In the genomic region with DNA sequence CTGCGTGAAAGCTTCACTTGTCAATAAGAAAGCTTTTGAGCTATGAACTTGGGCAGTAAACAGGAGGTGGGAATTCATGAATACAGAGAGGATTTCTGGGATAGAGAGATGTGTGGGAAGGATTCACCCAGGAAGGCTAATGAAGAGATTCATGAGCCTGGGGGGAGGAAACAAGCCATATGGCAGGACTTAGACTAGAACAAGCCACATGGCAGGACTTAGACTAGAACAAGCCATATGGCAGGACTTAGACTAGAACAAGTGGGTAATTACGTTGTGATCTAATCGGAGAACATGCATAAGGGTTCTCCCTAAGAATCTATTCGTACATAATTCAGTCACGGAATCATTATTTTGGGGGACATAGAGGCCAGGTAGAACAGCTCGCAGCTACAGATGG, we compare ENCODE assay signal across 40 mouse cellular contexts. TPM values are rescaled to one million over a fixed set of nuclear protein-coding genes. Genes with fewer than 3 reads are reported as not detected.
A peak's percentile ranks its signal among the peaks of the same experiment; 100 is the strongest.
DNase-seq lines count a peak whose midpoint lies in the region; ATAC-seq and TF ChIP-seq lines count a peak whose summit lies in the region.
"Had no signal": no experiment of that assay in that cellular context is flagged by ENCODE, and none has a peak within 500 bp of the region (broad histone marks: within the 10 kb centered on the region; RNA-seq: fewer than 3 reads in every experiment).

No protein-coding gene starts in this region.

- no peak overlapping the region for H3K9ac ChIP-seq in forebrain, postnatal 0 days
- H3K9ac ChIP-seq: embryonic facial prominence, embryonic 15.5 days; forebrain, embryonic 13.5 days; hindbrain, embryonic 12.5 days; limb, embryonic 15.5 days; liver, embryonic 13.5 days; midbrain, embryonic 12.5 days; neural tube, embryonic 12.5 days had no signal

- peak overlapping the region; percentile 74 for H3K27ac ChIP-seq in layer of hippocampus, adult 2 months
- H3K27ac ChIP-seq in forebrain, postnatal 0 days (ENCODE audit: low read depth, low read length): no peak overlapping the region
- H3K27ac ChIP-seq: embryonic facial prominence, embryonic 10.5 days; embryonic facial prominence, embryonic 15.5 days; forebrain, embryonic 13.5 days; gastrocnemius, adult 2 months; hindbrain, embryonic 12.5 days; limb, embryonic 10.5 days; limb, embryonic 15.5 days; liver, embryonic 13.5 days; midbrain, embryonic 12.5 days; neural tube, embryonic 12.5 days; stomach, postnatal 0 days had no signal

- peak; percentile 19 for DNase-seq in cerebellum, adult 8-10 months
- DNase-seq in cerebellum, postnatal 14 days: no peak
- DNase-seq in right cerebral cortex, adult 18-20 months: peak; percentile 13
- DNase-seq in right cerebral cortex, postnatal 25 days: no peak
- peak; percentile 41 to 66 for DNase-seq in layer of hippocampus, adult 2 months (ENCODE audit: low spot score in 2 of 2)
- peak; percentile 33 to 35 for DNase-seq in layer of hippocampus, postnatal 36 days
- no peak for DNase-seq in ovary, postnatal 36 days (ENCODE audit: low spot score)
- no peak for DNase-seq in forebrain, postnatal 0 days
- DNase-seq: adrenal gland, postnatal 25 days; B cell, adult 2 months; gastrocnemius, adult 2 months; gastrocnemius, postnatal 36 days; heart, adult 18-20 months; heart, postnatal 36 days; kidney, adult 9 months; kidney, postnatal 14 days; liver, embryonic 13.5 days; lung, adult 18-20 months; spleen, adult 18-20 months had no signal

- no peaks in the 10 kb centered on the region for H3K36me3 ChIP-seq in forebrain, postnatal 0 days (ENCODE audit: insufficient read depth)
- H3K36me3 ChIP-seq: embryonic facial prominence, embryonic 10.5 days; embryonic facial prominence, embryonic 15.5 days; hindbrain, embryonic 12.5 days; limb, embryonic 10.5 days; limb, embryonic 15.5 days; liver, embryonic 13.5 days; midbrain, embryonic 12.5 days; neural tube, embryonic 12.5 days had no signal

- WGBS in forebrain, postnatal 0 days: 85% methylated on average over 6 of the region's 6 CpGs

- H3K4me1 ChIP-seq in forebrain, postnatal 0 days (ENCODE audit: insufficient read depth): no peaks in the 10 kb centered on the region
- H3K4me1 ChIP-seq: embryonic facial prominence, embryonic 10.5 days; embryonic facial prominence, embryonic 15.5 days; forebrain, embryonic 13.5 days; hindbrain, embryonic 12.5 days; limb, embryonic 10.5 days; limb, embryonic 15.5 days; liver, embryonic 13.5 days; midbrain, embryonic 12.5 days; neural tube, embryonic 12.5 days had no signal

- H3K4me3 ChIP-seq in layer of hippocampus, adult 2 months: no peak overlapping the region
- no peak overlapping the region for H3K4me3 ChIP-seq in forebrain, postnatal 0 days (ENCODE audit: low read depth, low read length)
- H3K4me3 ChIP-seq: embryonic facial prominence, embryonic 10.5 days; embryonic facial prominence, embryonic 15.5 days; forebrain, embryonic 13.5 days; gastrocnemius, adult 2 months; hindbrain, embryonic 12.5 days; limb, embryonic 10.5 days; limb, embryonic 15.5 days; liver, embryonic 13.5 days; megakaryocyte, embryonic 14.5 days; midbrain, embryonic 12.5 days; myocyte; neural tube, embryonic 12.5 days had no signal

- no peak for TF ChIP-seq CTCF in layer of hippocampus, adult 2 months (conservative IDR thresholded peaks at IDR 0.05)
- no peak for TF ChIP-seq CTCF in forebrain, postnatal 0 days (IDR thresholded peaks at IDR 0.05; ENCODE audit: low read depth)

- no peaks in the 10 kb centered on the region for H3K9me3 ChIP-seq in forebrain, postnatal 0 days (ENCODE audit: low read length)
- H3K9me3 ChIP-seq: embryonic facial prominence, embryonic 10.5 days; embryonic facial prominence, embryonic 15.5 days; forebrain, embryonic 13.5 days; hindbrain, embryonic 12.5 days; limb, embryonic 10.5 days; limb, embryonic 15.5 days; liver, embryonic 13.5 days; megakaryocyte, embryonic 14.5 days; midbrain, embryonic 12.5 days; neural tube, embryonic 12.5 days had no signal

- H3K27me3 ChIP-seq in forebrain, postnatal 0 days (ENCODE audit: insufficient read depth, low read length): no peaks in the 10 kb centered on the region
- H3K27me3 ChIP-seq: embryonic facial prominence, embryonic 15.5 days; forebrain, embryonic 13.5 days; hindbrain, embryonic 12.5 days; limb, embryonic 15.5 days; liver, embryonic 13.5 days; midbrain, embryonic 12.5 days; neural tube, embryonic 12.5 days had no signal

- H3K4me2 ChIP-seq in forebrain, postnatal 0 days (ENCODE audit: low read depth): no peak overlapping the region
- H3K4me2 ChIP-seq: embryonic facial prominence, embryonic 15.5 days; forebrain, embryonic 13.5 days; heart, embryonic 11.5 days; hindbrain, embryonic 12.5 days; limb, embryonic 15.5 days; liver, embryonic 13.5 days; midbrain, embryonic 12.5 days; neural tube, embryonic 12.5 days had no signal

- ATAC-seq in forebrain, postnatal 0 days: no peak
- ATAC-seq: forebrain, embryonic 13.5 days; intestine, postnatal 0 days; lung, postnatal 0 days had no signal

RNA-seq across cellular contexts. Expression of a gene that starts 1.0 kb away (rescaled TPM):
- total RNA-seq in layer of hippocampus, adult 2 months (2021): not detected
- not detected for total RNA-seq in layer of hippocampus, postnatal 36 days (2021)
- total RNA-seq in forebrain, postnatal 0 days (2014; rRNA removed): not detected in 2 replicates
- polyA plus RNA-seq in forebrain, postnatal 0 days (2015; fragmentation: Nextera tagmentation; extraction: Ambion mirVana): not detected in 2 replicates
- total RNA-seq: adrenal gland, adult 18-20 months; adrenal gland, postnatal 25 days; gastrocnemius, adult 2 months; gastrocnemius, postnatal 36 days; heart, adult 18-20 months; heart, postnatal 36 days; layer of hippocampus, postnatal 14 days; left cerebral cortex, postnatal 10 days; midbrain, postnatal 0 days had no signal
- polyA plus RNA-seq: brain, embryonic 14.5 days; embryonic facial prominence, embryonic 10.5 days; embryonic facial prominence, embryonic 15.5 days; forebrain, embryonic 13.5 days; frontal cortex, adult 2 months; heart, embryonic 11.5 days; heart, embryonic 16.5 days; hindbrain, embryonic 12.5 days; intestine, postnatal 0 days; limb, embryonic 10.5 days; limb, embryonic 15.5 days; liver, embryonic 13.5 days; lung, postnatal 0 days; midbrain, embryonic 12.5 days; midbrain, postnatal 0 days; neural tube, embryonic 12.5 days; stomach, postnatal 0 days had no signal

RNA-seq across cellular contexts. Expression of a gene that starts 14.0 kb away (rescaled TPM):
- total RNA-seq in layer of hippocampus, adult 2 months (2021): not detected
- total RNA-seq in layer of hippocampus, postnatal 36 days (2021): not detected
- not detected in 2 replicates for total RNA-seq in forebrain, postnatal 0 days (2014; rRNA removed)
- polyA plus RNA-seq in forebrain, postnatal 0 days (2015; fragmentation: Nextera tagmentation; extraction: Ambion mirVana): not detected in 2 replicates
- total RNA-seq: adrenal gland, adult 18-20 months; adrenal gland, postnatal 25 days; gastrocnemius, adult 2 months; gastrocnemius, postnatal 36 days; heart, adult 18-20 months; heart, postnatal 36 days; layer of hippocampus, postnatal 14 days; left cerebral cortex, postnatal 10 days; midbrain, postnatal 0 days had no signal
- polyA plus RNA-seq: brain, embryonic 14.5 days; embryonic facial prominence, embryonic 10.5 days; embryonic facial prominence, embryonic 15.5 days; forebrain, embryonic 13.5 days; heart, embryonic 11.5 days; heart, embryonic 16.5 days; hindbrain, embryonic 12.5 days; intestine, postnatal 0 days; limb, embryonic 10.5 days; limb, embryonic 15.5 days; liver, embryonic 13.5 days; lung, postnatal 0 days; midbrain, embryonic 12.5 days; midbrain, postnatal 0 days; myocyte; neural tube, embryonic 12.5 days; stomach, postnatal 0 days had no signal

RNA-seq across cellular contexts. Expression of a gene that starts 37.8 kb away (rescaled TPM):
- not detected for total RNA-seq in layer of hippocampus, adult 2 months (2021)
- not detected for total RNA-seq in layer of hippocampus, postnatal 36 days (2021)
- not detected in 2 replicates for total RNA-seq in forebrain, postnatal 0 days (2014; rRNA removed)
- not detected in 2 replicates for polyA plus RNA-seq in forebrain, postnatal 0 days (2015; fragmentation: Nextera tagmentation; extraction: Ambion mirVana)
- total RNA-seq: adrenal gland, adult 18-20 months; adrenal gland, postnatal 25 days; gastrocnemius, adult 2 months; gastrocnemius, postnatal 36 days; heart, adult 18-20 months; heart, postnatal 36 days; layer of hippocampus, postnatal 14 days; left cerebral cortex, postnatal 10 days; midbrain, postnatal 0 days had no signal
- polyA plus RNA-seq: brain, embryonic 14.5 days; embryonic facial prominence, embryonic 10.5 days; embryonic facial prominence, embryonic 15.5 days; forebrain, embryonic 13.5 days; heart, embryonic 11.5 days; heart, embryonic 16.5 days; hindbrain, embryonic 12.5 days; intestine, postnatal 0 days; limb, embryonic 10.5 days; limb, embryonic 15.5 days; liver, embryonic 13.5 days; lung, postnatal 0 days; midbrain, embryonic 12.5 days; midbrain, postnatal 0 days; myocyte; neural tube, embryonic 12.5 days; stomach, postnatal 0 days had no signal

RNA-seq across cellular contexts. Expression of a gene that starts 41.0 kb away (rescaled TPM):
- total RNA-seq in layer of hippocampus, adult 2 months (2021): not detected
- total RNA-seq in layer of hippocampus, postnatal 36 days (2021): not detected
- total RNA-seq in forebrain, postnatal 0 days (2014; rRNA removed): not detected in 2 replicates
- not detected in 2 replicates for polyA plus RNA-seq in forebrain, postnatal 0 days (2015; fragmentation: Nextera tagmentation; extraction: Ambion mirVana)
- total RNA-seq: adrenal gland, adult 18-20 months; adrenal gland, postnatal 25 days; gastrocnemius, adult 2 months; gastrocnemius, postnatal 36 days; heart, adult 18-20 months; heart, postnatal 36 days; layer of hippocampus, postnatal 14 days; left cerebral cortex, postnatal 10 days; midbrain, postnatal 0 days had no signal
- polyA plus RNA-seq: brain, embryonic 14.5 days; embryonic facial prominence, embryonic 10.5 days; embryonic facial prominence, embryonic 15.5 days; forebrain, embryonic 13.5 days; heart, embryonic 11.5 days; heart, embryonic 16.5 days; hindbrain, embryonic 12.5 days; intestine, postnatal 0 days; limb, embryonic 10.5 days; limb, embryonic 15.5 days; liver, embryonic 13.5 days; lung, postnatal 0 days; midbrain, embryonic 12.5 days; midbrain, postnatal 0 days; neural tube, embryonic 12.5 days; stomach, postnatal 0 days had no signal

RNA-seq across cellular contexts. Expression of a gene that starts 53.0 kb away (rescaled TPM):
- not detected for total RNA-seq in layer of hippocampus, adult 2 months (2021)
- not detected for total RNA-seq in layer of hippocampus, postnatal 36 days (2021)
- total RNA-seq in forebrain, postnatal 0 days (2014; rRNA removed): not detected in 2 replicates
- not detected in 2 replicates for polyA plus RNA-seq in forebrain, postnatal 0 days (2015; fragmentation: Nextera tagmentation; extraction: Ambion mirVana)
- total RNA-seq: adrenal gland, adult 18-20 months; adrenal gland, postnatal 25 days; gastrocnemius, adult 2 months; gastrocnemius, postnatal 36 days; heart, adult 18-20 months; heart, postnatal 36 days; layer of hippocampus, postnatal 14 days; left cerebral cortex, postnatal 10 days; midbrain, postnatal 0 days had no signal
- polyA plus RNA-seq: embryonic facial prominence, embryonic 10.5 days; embryonic facial prominence, embryonic 15.5 days; forebrain, embryonic 13.5 days; heart, embryonic 11.5 days; heart, embryonic 16.5 days; hindbrain, embryonic 12.5 days; intestine, postnatal 0 days; limb, embryonic 10.5 days; limb, embryonic 15.5 days; liver, embryonic 13.5 days; lung, postnatal 0 days; midbrain, embryonic 12.5 days; midbrain, postnatal 0 days; neural tube, embryonic 12.5 days; stomach, postnatal 0 days had no signal

Comparison
In these comparisons a context has a peak if more than half of its experiments do, and no peak if none do; other contexts are left out.
1. DNase-seq: peak in cerebellum, adult 8-10 months (single experiment), right cerebral cortex, adult 18-20 months (single experiment), layer of hippocampus, adult 2 months (2 of 2) and layer of hippocampus, postnatal 36 days (2 of 2); none in cerebellum, postnatal 14 days (0 of 2), right cerebral cortex, postnatal 25 days (single experiment), ovary, postnatal 36 days (single experiment) and forebrain, postnatal 0 days (single experiment).